Mouse (Mus musculus) left cerebral cortex, postnatal 14 days (tissue): ENCODE data around the gene Olfr902. TPM values are rescaled to one million over a fixed set of nuclear protein-coding genes. Genes with fewer than 3 reads are reported as not detected.
"Not testable (repeated sequence)": the region's sequence is repeated elsewhere in the genome, so short reads cannot be mapped to it uniquely, and the experiment has no call there.

Experiments used
- DNase-seq, 2 experiments: peaks; one replicate each; pipeline ENCODE4 v3.0.0; 2021 to 2022; ENCODE audit warnings: low spot score in 2 of 2, mixed read lengths in 1 of 2
- intact Hi-C: fragments of 180-260 bp; cut with DNase I; formaldehyde crosslinking; loops from one replicate; pipeline ENCODE4 v1.15.1; 2025
- long read RNA-seq, 2 experiments: library from polyadenylated mRNA; stranded (forward); transcript quantifications; one replicate each; pipeline ENCODE4 v2.0.0; 2021
- total RNA-seq, 2 experiments: library from RNA; stranded (reverse); gene quantifications; 2 replicates each; pipeline ENCODE4 v1.2.3; 2021

The Olfr902 gene
- total RNA-seq = not detected
- long read RNA-seq, experiment 1 = 0 reads
- long read RNA-seq, experiment 2 = 0 reads

DNA sequence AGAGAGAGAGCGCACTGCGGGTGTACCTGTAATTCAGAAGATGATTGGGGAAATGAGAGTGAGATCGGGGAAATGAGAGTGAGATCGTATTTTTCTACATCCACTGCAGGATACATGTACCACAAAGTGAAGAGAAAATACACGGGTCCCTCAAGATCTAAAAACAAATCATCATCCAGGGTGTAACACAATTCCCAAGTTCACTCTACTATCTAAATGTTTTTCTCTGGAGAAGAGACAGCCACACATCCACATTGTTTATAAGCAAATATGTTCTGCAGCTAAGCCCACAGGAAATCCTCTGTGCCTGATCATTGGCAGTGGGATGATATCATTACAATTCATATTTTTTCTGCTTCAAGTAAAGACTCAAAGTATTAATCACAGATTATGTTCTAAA is at the start of gene Olfr902:
Gene Olfr902 (plus strand): TSS at position 301 of the 400 bp plus-strand sequence.
- intact Hi-C loops = no loop called here
- no peak for DNase-seq

DNA sequence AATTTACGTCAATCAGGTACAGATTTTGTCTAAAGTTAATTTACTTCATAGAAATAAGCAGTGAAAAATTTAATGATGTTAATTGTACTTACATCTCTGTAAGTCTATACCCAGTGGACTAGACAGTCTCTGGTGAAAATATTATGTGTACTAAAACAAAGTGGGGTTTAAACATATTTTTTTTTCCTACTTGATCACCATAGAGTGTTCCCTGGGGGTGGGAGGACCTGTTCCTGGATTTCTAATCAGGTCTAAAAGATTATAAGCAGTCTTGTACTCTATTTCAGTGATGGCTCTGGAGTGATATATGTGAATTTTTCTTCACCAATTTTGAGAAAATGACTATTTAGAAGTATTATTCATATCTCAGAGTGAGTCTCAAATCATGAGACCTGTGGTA is 46.1 kb upstream of the Olfr902 start, which contains the start of gene Olfr147:
Gene Olfr147 (plus strand): TSS at position 301 of the 400 bp plus-strand sequence.
- intact Hi-C loops = no loop called here
- DNase-seq = no peak

DNA sequence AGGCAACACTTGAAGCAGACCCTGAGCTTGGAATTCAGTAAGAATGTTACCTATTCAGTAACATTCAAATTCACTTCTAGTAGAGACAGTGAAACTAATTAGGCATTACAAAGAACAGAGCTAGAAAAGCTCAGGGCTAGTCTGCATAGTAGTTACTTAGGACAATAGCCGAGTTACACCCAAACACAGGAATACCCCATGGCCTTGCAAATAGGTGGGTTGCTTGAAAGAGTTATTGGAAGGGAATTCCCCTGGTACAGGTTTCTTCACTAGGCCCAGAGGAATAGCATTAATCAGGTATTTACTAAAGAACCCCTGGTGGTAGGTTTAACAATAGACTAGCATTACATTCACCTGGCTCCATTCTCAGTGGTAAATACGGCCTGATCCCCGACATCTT is 40.0 kb upstream of the Olfr902 start:
- DNase-seq, intact Hi-C loops: not testable (repeated sequence)

DNA sequence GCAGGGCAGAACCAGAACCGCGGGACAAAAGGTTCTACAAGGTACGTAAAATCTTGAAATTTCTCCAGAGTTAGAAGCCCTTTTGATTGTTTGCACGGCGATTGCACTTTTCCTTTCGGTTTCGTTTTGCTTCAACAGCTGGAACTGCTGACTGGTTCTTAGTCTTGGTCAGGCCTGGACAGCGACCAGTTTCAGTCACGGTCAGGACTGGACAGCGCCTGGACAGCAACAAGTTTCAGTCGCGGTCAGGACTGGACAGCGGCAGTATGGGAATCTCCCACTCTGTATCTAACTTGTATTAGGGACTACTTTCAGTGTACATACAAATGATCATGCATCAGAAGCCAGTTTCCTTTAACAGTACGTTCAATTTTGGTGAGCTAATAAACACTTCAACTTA is 34.0 kb upstream of the Olfr902 start:
- intact Hi-C loops, DNase-seq: not testable (repeated sequence)

DNA sequence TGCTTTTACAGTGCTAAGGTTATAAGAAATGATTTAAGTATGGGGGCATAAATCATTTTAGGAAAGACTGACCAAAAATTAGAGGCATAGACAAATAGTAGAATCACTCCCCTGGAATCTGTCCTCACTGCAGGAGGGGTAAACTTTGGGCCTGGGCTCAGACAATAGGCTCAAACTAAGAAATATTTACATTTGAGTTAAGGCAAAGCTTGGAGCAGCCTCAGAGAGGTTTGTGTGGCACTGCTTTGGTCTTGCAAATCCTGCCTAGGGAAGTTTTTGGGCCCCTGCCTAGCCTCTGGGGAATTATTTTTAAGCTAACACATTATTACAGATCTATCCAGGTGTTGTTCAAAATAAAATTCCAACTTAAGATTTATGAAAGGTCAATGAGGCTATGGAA is 23.7 kb upstream of the Olfr902 start:
- intact Hi-C loops = no loop called here

DNA sequence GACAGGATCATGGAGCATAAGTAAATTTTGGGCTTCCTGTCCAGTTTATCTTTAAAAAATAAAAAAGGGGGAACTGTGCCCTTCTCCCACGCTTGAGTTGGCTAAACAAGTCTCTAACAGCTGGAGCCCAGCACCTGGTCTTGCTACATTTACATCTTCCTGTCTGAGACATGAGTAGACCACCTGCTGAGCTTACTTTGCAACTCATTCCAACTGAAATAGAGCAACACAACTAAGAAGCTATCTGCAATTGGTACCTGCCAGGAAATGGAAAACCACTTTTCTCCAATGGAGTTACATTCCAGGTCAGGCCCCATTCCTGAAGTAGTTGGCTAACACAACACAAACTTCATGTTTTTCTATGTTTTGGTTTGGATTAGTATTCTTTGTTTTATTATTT is 20.4 kb upstream of the Olfr902 start:
- no peak for DNase-seq

More for the DNA sequence above, 23.7 kb upstream of the Olfr902 start:
- no peak for DNase-seq

DNA sequence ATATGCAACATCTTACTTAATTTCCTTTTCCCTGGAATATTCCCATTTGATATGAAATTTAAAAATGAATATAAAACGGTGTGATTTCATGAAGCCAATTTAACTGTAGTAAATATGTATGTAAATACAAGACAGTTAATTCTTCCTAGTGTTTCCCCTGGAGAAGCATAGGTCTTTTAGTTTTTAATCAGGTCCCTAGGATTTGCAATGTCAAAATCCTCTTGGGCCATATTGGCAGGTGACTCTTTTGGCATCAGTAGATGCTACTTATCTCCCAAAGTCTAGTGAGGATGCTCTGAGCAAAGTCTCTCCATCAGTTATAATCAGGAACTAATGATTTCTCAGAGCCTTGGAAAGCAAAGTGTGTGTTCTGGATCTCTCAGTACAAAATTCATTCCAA is 18.3 kb upstream of the Olfr902 start, which contains the start of gene Olfr901:
Gene Olfr901 (plus strand): TSS at position 301 of the 400 bp plus-strand sequence.
- DNase-seq = no peak
- intact Hi-C loops = no loop called here

More for the DNA sequence above, 20.4 kb upstream of the Olfr902 start:
- intact Hi-C loops = no loop called here

DNA sequence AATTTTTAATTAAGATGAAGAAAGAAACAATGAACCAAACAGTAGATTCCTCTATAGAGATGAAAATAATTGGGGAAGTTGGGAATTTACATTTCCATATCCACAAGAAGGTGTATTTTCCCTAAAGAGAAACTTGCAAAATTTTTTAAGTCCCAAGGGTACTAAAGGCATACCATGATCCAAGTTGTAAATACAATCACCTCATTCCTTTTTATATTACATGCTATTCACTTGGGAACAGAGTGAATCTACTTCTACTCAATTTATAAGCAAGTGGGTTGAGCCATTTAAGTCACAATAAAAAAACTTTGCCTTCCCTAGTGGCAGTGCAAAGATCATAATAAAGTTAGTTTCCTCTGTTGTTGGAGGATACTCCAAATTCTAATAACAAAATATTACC is 15.4 kb downstream of the Olfr902 start, which contains the start of gene Olfr904:
Gene Olfr904 (plus strand): TSS at position 301 of the 400 bp plus-strand sequence.
- no peak for DNase-seq
- intact Hi-C loops = no loop called here

DNA sequence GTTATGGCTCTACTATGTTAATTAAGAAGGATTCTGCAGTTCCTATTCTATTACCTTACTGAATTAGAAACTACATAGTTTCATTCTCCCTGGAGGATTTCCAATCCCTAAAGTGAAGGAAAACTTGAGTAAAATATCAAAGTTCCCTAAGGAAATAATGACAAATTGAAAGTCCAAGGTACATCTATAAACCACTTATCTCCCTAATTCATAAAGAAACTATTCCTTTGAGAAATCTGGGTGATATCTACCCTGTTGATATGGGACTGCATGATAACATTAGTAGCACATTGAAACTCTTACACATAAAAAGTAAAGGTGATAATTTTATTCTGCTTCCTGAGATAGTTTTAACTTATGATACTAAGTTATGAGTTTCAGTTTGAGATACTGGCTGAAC is 23.4 kb downstream of the Olfr902 start, which contains the start of gene Olfr905:
Gene Olfr905 (plus strand): TSS at position 301 of the 400 bp plus-strand sequence.
- intact Hi-C loops = no loop called here
- DNase-seq = no peak

DNA sequence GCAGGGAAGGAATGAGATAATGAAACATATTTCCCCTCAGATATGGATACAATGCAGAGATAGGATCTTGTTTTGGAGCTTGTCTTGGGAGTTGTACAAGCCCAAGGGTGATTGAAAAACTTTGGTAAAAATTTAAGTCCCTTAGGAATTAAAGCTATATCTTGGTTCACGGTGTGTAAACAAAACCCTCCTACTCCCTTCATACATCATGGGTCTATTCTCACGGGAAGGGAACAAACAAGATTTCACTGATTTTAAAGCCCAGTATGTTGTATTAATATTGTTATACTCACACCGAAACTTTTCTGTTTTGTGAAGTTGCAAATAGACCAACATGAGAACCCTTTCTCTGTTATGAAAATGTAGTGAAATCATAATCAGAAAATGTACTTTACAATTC is 39.3 kb downstream of the Olfr902 start, which contains the start of gene Olfr906:
Gene Olfr906 (plus strand): TSS at position 301 of the 400 bp plus-strand sequence.
- intact Hi-C loops = no loop called here

DNA sequence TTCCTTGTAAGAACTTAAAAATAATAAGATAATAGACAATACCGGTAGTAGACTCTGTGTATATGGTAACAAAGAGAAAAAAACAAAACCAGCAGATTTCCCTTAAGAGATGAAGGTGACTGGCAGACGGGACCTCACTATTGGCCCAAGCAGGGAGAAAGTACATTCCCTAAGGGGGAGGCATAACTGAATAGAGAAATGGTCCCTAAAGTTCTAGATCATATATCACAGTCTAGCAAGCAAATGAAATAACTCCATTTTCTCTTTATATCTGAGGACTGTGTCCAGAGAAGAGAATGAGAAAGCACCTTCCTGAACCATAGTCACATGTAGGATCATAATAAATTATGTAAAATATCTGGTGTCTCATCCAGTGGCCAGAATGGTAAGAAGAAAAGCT is 48.0 kb downstream of the Olfr902 start, which contains the start of gene Olfr907:
Gene Olfr907 (plus strand): TSS at position 301 of the 400 bp plus-strand sequence.
- intact Hi-C loops = no loop called here
- DNase-seq = no peak

More for the DNA sequence above, 39.3 kb downstream of the Olfr902 start, which contains the start of gene Olfr906:
- no peak for DNase-seq

Other genes with a start within 250 kb of the Olfr902 start
- not detected for gene Olfr893, start 239.3 kb upstream of the Olfr902 start, total RNA-seq
- not detected for gene Olfr894, start 229.6 kb upstream of the Olfr902 start, total RNA-seq
- not detected for gene Olfr143, start 194.9 kb upstream of the Olfr902 start, total RNA-seq
- gene Olfr895, start 179.8 kb upstream of the Olfr902 start, total RNA-seq = not detected
- not detected for gene Olfr896-ps1, start 156.5 kb upstream of the Olfr902 start, total RNA-seq
- gene Olfr25, start 118.6 kb upstream of the Olfr902 start, total RNA-seq = under 1 TPM in 1 of 2 experiments, not detected in 1; 0.04 TPM
- not detected for gene Olfr898, start 99.2 kb upstream of the Olfr902 start, total RNA-seq
- not detected for gene Olfr250, start 80.8 kb upstream of the Olfr902 start, total RNA-seq
- not detected for gene Olfr251, start 70.6 kb upstream of the Olfr902 start, total RNA-seq
- not detected for gene Olfr147, start 46.0 kb upstream of the Olfr902 start, total RNA-seq
- not detected for gene Olfr901, start 18.2 kb upstream of the Olfr902 start, total RNA-seq
- not detected for gene Olfr904, start 15.5 kb downstream of the Olfr902 start, total RNA-seq
- gene Olfr905, start 23.5 kb downstream of the Olfr902 start, total RNA-seq = not detected
- not detected for gene Olfr906, start 39.4 kb downstream of the Olfr902 start, total RNA-seq
- not detected for gene Olfr907, start 48.1 kb downstream of the Olfr902 start, total RNA-seq
- not detected for gene Olfr911-ps1, start 73.9 kb downstream of the Olfr902 start, total RNA-seq
- not detected for gene Olfr910, start 90.2 kb downstream of the Olfr902 start, total RNA-seq
- gene Olfr912, start 132.5 kb downstream of the Olfr902 start, total RNA-seq = not detected
- gene Olfr913, start 145.1 kb downstream of the Olfr902 start, total RNA-seq = not detected
- not detected for gene Olfr914, start 157.4 kb downstream of the Olfr902 start, total RNA-seq
- gene Olfr916, start 212.2 kb downstream of the Olfr902 start, total RNA-seq = not detected
- not detected for gene Olfr917, start 218.2 kb downstream of the Olfr902 start, total RNA-seq
- gene Olfr918, start 226.9 kb downstream of the Olfr902 start, total RNA-seq = not detected